Mouse (Mus musculus) liver, adult 2 months (tissue): Measurements from ENCODE around the gene Nrcam. TPM values are rescaled to one million over a fixed set of nuclear protein-coding genes. Genes with fewer than 3 reads are reported as not detected.

Experiments used
- DNase-seq: peaks from one replicate; pipeline ENCODE4 v3.0.0-alpha.2; 2011; ENCODE audit warnings: low read depth, low spot score; ENCODE audit errors: extremely low read depth
- H3K27ac ChIP-seq: fragments of 200-500 bp; replicated peaks from 2 replicates; pipeline ENCODE4 v1.5.1; 2012; ENCODE audit warnings: low read depth, mild to moderate bottlenecking, control low read depth, inconsistent platforms, low read length; ENCODE audit not compliant: insufficient read depth
- H3K27me3 ChIP-seq: fragments of 200-500 bp; 2 replicates; pipeline ENCODE4 v1.6.1; 2012; ENCODE audit warnings: mild to moderate bottlenecking, moderate library complexity, low read length, inconsistent platforms; ENCODE audit not compliant: control insufficient read depth, insufficient read depth
- H3K36me3 ChIP-seq: fragments of 200-500 bp; 2 replicates; pipeline ENCODE4 v1.6.1; 2012; ENCODE audit warnings: low read length, inconsistent platforms; ENCODE audit not compliant: control insufficient read depth, insufficient read depth
- H3K4me1 ChIP-seq: fragments of 200-500 bp; 2 replicates; pipeline ENCODE4 v1.6.1; 2011; ENCODE audit warnings: low read length; ENCODE audit not compliant: control insufficient read depth, insufficient read depth
- H3K4me3 ChIP-seq: fragments of 200-500 bp; 2 replicates; pipeline ENCODE4 v1.5.1; 2011; ENCODE audit warnings: low read depth, mild to moderate bottlenecking, control low read depth, low read length, moderate library complexity; ENCODE audit not compliant: insufficient read depth
- H3K79me2 ChIP-seq: fragments of 200-500 bp; 2 replicates; pipeline ENCODE4 v1.6.1; 2012; ENCODE audit warnings: inconsistent platforms, mild to moderate bottlenecking, low read length, moderate library complexity; ENCODE audit not compliant: control insufficient read depth, insufficient read depth
- H3K9ac ChIP-seq: fragments of 200-500 bp; 2 replicates; pipeline ENCODE4 v1.6.1; 2012; ENCODE audit warnings: low read depth, mild to moderate bottlenecking, control low read depth, inconsistent platforms, low read length
- CTCF ChIP-seq: fragments of 200-500 bp; IDR thresholded peaks from 2 replicates; pipeline ENCODE4 v1.5.1; 2011; ENCODE audit warnings: low read depth, low read length, control low read depth
- POLR2A ChIP-seq: fragments of 200-500 bp; IDR thresholded peaks from 2 replicates; pipeline ENCODE4 v1.6.1; 2011; ENCODE audit warnings: low read length, control low read depth; ENCODE audit not compliant: insufficient read depth; ENCODE audit errors: extremely low read depth
- WGBS: fragments of 180-500 bp; shearing (Covaris S2); methylation state at CpG from one replicate; pipeline ENCODE4 v1.1.7; 2018; 5-methylcytosine and 5-hydroxymethylcytosine counted together
- polyA plus RNA-seq: library from polyadenylated mRNA; depleted of rRNA; stranded (reverse); fragments of >200 nt; gene quantifications from 2 replicates; pipeline ENCODE4 v1.2.3, GENCODE M21; 2012
- total RNA-seq: library from RNA; depleted of rRNA; stranded (reverse); fragments of >200 nt; gene quantifications from 2 replicates; pipeline ENCODE4 v1.2.3, GENCODE M21; 2014

Gene Nrcam
- total and polyA plus RNA-seq, 2 experiments = not detected

DNA sequence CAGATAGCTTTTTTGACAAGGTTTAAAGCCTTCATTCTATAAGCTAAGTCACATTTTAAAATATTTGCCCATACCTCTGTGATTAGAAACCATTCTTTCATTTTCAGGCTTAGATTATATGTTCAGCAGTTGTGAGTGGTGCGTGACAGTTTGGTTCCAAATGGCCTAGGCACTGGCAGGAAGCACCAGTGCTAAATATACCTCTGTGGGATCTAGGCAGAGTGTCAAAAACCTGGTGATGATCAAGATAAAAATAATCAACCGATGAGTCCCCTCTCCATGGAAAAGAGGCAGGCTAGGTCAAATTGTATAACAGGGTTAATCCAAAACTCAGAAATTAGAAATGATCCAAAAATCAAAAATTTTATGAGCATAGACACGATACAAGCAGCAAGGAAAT is 82.3 kb downstream of the Nrcam start:
- Histone ChIP-seq H3K4me3 (no peak overlapping the region), H3K27ac (no peak overlapping the region), H3K79me2 (no peaks in the 10 kb centered on the region), H3K27me3 (no peaks in the 10 kb centered on the region), H3K36me3 (no peaks in the 10 kb centered on the region), H3K9ac (no peak overlapping the region), H3K4me1 (no peaks in the 10 kb centered on the region)
- TF ChIP-seq CTCF = no peak
- TF ChIP-seq POLR2A = no peak
- WGBS = 76% methylated on average over 3 of the region's 3 CpGs
- no peak for DNase-seq

DNA sequence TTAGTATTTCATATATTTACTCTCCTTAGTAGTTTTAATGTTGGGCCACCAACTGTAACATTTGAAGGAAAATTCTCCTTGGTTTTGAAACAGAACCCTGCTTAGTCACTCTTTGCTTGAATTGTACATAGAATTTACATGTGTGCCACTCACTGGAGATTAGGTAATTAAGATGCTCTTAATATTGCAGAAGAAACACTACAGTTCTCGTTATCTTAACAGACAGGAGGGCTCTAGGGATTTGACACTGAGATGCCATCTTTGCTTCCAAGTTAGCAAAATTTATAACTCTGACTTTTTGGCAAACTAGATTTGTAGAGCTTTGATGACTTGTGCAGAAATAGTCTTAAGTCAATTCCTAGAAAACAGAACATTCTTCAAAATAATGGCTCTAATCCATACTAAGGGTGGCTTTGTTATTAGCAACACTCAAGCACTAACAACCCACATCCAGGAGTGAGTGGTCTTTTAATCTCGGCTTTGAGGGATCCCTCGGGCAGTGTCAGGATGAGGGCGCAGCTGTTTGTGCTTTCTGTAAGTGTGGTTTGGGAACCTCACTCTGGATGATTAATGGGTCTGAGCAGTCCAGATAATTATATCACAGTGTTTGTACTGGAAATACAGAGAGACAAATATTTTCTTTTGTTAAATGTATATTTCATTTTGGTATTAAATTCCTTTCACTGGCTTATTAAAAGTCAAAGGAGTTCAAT is 93.6 kb downstream of the Nrcam start:
- 76% methylated on average over 4 of the region's 4 CpGs for whole genome bisulfite sequencing
- no peak overlapping the region for H3K4me3 ChIP-seq
- H3K36me3 ChIP-seq = no peaks in the 10 kb centered on the region
- no peak for TF ChIP-seq POLR2A
- TF ChIP-seq CTCF = no peak
- H3K4me1 ChIP-seq = no peaks in the 10 kb centered on the region
- no peak overlapping the region for H3K27ac ChIP-seq
- DNase-seq = no peak
- H3K9ac ChIP-seq = no peak overlapping the region
- no peaks in the 10 kb centered on the region for H3K79me2 ChIP-seq
- no peaks in the 10 kb centered on the region for H3K27me3 ChIP-seq

DNA sequence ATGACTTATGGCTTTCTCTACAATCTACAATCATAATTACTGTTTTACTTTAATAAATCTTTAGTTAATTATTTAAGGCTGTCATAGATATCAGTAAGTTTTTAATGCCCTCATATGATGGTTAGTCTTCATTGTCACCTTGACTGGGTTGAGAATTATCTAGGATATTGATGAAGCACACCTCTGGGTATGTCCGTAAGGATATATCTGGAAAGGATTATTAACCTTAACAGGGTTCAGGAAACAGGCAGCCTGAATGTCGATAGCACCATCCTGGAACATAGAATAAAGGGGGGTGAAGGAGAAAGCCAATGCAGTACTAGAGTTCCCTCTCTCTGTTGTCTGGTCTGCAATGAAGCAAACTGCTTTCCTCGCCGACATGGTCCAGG is 94.2 kb downstream of the Nrcam start:
- WGBS = 81% methylated on average over 4 of the region's 4 CpGs
- no peak for DNase-seq

DNA sequence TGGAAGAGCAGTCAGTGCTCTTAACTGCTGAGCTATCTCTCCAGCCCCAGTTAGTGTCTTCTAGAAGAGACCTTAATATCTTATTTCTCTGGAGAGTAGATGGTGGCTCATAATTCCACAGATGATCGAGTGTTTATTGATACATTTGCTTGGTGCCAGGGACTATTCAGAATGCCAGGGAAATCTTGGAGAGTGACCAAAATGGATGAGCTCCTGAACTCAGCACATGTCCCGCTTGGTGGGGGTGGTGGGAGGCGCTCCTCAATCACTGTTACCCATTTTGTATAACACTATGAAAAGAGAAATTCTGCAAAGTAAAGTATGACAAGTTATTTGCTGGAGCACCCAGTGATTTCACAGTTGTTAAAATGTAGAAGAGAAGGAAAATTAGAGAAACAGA is 95.3 kb downstream of the Nrcam start:
- no peak overlapping the region for H3K9ac ChIP-seq
- H3K79me2 ChIP-seq = no peaks in the 10 kb centered on the region
- no peaks in the 10 kb centered on the region for H3K4me1 ChIP-seq
- 80% methylated on average over 3 of the region's 3 CpGs for WGBS
- H3K27ac ChIP-seq = no peak overlapping the region
- no peak for TF ChIP-seq POLR2A
- no peak overlapping the region for H3K4me3 ChIP-seq
- no peaks in the 10 kb centered on the region for H3K36me3 ChIP-seq
- H3K27me3 ChIP-seq = no peaks in the 10 kb centered on the region
- DNase-seq = no peak

More for the DNA sequence above, 94.2 kb downstream of the Nrcam start:
- no peaks in the 10 kb centered on the region for H3K79me2 ChIP-seq
- H3K4me1 ChIP-seq = no peaks in the 10 kb centered on the region
- no peak overlapping the region for H3K27ac ChIP-seq
- no peaks in the 10 kb centered on the region for H3K27me3 ChIP-seq
- TF ChIP-seq CTCF = no peak
- TF ChIP-seq POLR2A = no peak
- H3K4me3 ChIP-seq = no peak overlapping the region
- no peaks in the 10 kb centered on the region for H3K36me3 ChIP-seq
- no peak overlapping the region for H3K9ac ChIP-seq

DNA sequence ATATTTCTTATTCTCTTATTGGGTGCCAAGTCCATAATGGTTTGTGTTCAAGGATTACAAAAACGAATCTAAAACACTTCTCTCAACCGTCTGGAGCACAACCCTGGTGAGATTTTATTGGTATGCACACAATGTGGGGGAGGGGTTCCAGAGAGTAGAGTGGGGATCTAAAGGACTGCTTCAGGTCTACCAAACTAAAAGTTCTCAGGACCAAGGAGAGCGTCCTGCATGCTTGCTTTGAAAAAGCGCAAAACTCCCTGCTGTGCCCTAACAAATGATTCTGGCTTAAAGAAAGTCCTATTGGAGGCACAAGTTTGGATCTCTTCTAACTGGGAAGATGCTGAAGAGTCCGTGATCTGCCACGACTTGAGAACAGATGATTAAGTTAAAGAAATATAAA is 96.4 kb downstream of the Nrcam start:
- 5% methylated on average over 6 of the region's 6 CpGs for WGBS

DNA sequence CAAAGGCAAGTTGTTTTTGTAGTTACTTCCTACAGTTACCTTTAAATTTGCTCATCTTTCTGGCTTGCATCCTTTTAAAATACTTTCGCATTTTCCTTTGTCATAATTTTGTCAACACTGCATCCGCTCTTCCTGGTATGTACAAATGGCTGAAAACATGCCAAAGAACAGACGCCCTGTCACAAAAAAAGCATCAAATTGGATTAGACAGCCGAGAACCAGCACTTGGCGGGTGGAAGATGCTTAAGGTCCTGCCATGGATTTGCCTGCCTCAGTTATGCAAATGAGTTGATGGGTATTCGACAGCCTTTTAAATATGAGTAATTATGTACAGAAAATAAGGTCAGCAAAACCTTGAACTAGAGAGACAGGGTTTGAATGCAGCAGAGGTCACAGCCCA is 101.7 kb downstream of the Nrcam start:
- TF ChIP-seq POLR2A = no peak
- no peak for TF ChIP-seq CTCF
- Histone ChIP-seq H3K79me2 (no peaks in the 10 kb centered on the region), H3K36me3 (no peaks in the 10 kb centered on the region), H3K27ac (no peak overlapping the region), H3K27me3 (no peaks in the 10 kb centered on the region), H3K4me3 (no peak overlapping the region), H3K4me1 (no peaks in the 10 kb centered on the region), H3K9ac (no peak overlapping the region)
- DNase-seq = no peak
- WGBS = 87% methylated on average over 6 of the region's 6 CpGs

More for the DNA sequence above, 96.4 kb downstream of the Nrcam start:
- TF ChIP-seq POLR2A (no peak), CTCF (no peak)
- Histone ChIP-seq H3K4me1 (no peaks in the 10 kb centered on the region), H3K79me2 (no peaks in the 10 kb centered on the region), H3K36me3 (no peaks in the 10 kb centered on the region), H3K9ac (no peak overlapping the region), H3K27ac (no peak overlapping the region), H3K4me3 (no peak overlapping the region), H3K27me3 (no peaks in the 10 kb centered on the region)
- DNase-seq = no peak
